15 mouse cellular contexts compared by ENCODE assay signal in genomic region chr9:58011027-58011426, GRCm38 (mm10). TPM values are rescaled to one million over a fixed set of nuclear protein-coding genes. Genes with fewer than 3 reads are reported as not detected.
DNase-seq lines count a peak whose midpoint lies in the region; ATAC-seq and TF ChIP-seq lines count a peak whose summit lies in the region.
"Had no signal": no experiment of that assay in that cellular context is flagged by ENCODE, and none has a peak within 500 bp of the region (broad histone marks: within the 10 kb centered on the region; RNA-seq: fewer than 3 reads in every experiment).

No protein-coding gene starts in this region.

- H3K27me3 ChIP-seq in lung, embryonic 14.5 days (ENCODE audit: insufficient read depth, low read length) = no peaks in the 10 kb centered on the region
- no peaks in the 10 kb centered on the region for H3K27me3 ChIP-seq in limb, embryonic 11.5 days (ENCODE audit: control insufficient read depth, insufficient read depth, low read length)
- H3K27me3 ChIP-seq: liver, embryonic 15.5 days; midbrain, embryonic 12.5 days had no signal

- no peaks in the 10 kb centered on the region for H3K36me3 ChIP-seq in lung, embryonic 14.5 days (ENCODE audit: insufficient read depth)
- H3K36me3 ChIP-seq in limb, embryonic 11.5 days (ENCODE audit: control insufficient read depth, insufficient read depth, low read length) = no peaks in the 10 kb centered on the region
- H3K36me3 ChIP-seq: liver, embryonic 15.5 days; midbrain, embryonic 12.5 days had no signal

- no peaks in the 10 kb centered on the region for H3K9me3 ChIP-seq in lung, embryonic 14.5 days (ENCODE audit: low read depth, low read length)
- H3K9me3 ChIP-seq in limb, embryonic 11.5 days (ENCODE audit: control insufficient read depth, low read length) = no peaks in the 10 kb centered on the region
- H3K9me3 ChIP-seq: liver, embryonic 15.5 days; midbrain, embryonic 12.5 days had no signal

- ATAC-seq in lung, embryonic 14.5 days (ENCODE audit: insufficient read depth) = peak; percentile 52; the same call in 1 of the 2 replicates
- ATAC-seq in limb, embryonic 11.5 days (ENCODE audit: insufficient number of reproducible peaks, low FRiP score, low TSS enrichment, low read depth) = no peak

- H3K27ac ChIP-seq in lung, embryonic 14.5 days (ENCODE audit: low read depth) = no peak overlapping the region
- H3K27ac ChIP-seq in limb, embryonic 11.5 days (replicated peaks; ENCODE audit: low read depth, low read length) = no peak overlapping the region
- H3K27ac ChIP-seq: liver, embryonic 15.5 days; midbrain, embryonic 12.5 days had no signal

- TF ChIP-seq CTCF in lung, embryonic 14.5 days (IDR thresholded peaks at IDR 0.05; ENCODE audit: low read depth) = no peak

- no peak overlapping the region for H3K9ac ChIP-seq in lung, embryonic 14.5 days
- H3K9ac ChIP-seq in limb, embryonic 11.5 days (ENCODE audit: low read length) = no peak overlapping the region
- H3K9ac ChIP-seq: liver, embryonic 15.5 days; midbrain, embryonic 12.5 days had no signal

- peak; percentile 72 for DNase-seq in lung, embryonic 14.5 days
- no peak for DNase-seq in lung, postnatal 10 days
- DNase-seq in NIH3T3 (ENCODE audit: low read depth) = peak; percentile 21
- DNase-seq in adrenal gland, postnatal 36 days = peak; percentile 78 to 82
- peak; percentile 49 for DNase-seq in limb, embryonic 11.5 days (ENCODE audit: low spot score)
- no peak for DNase-seq in left cerebral cortex, adult 9 months (ENCODE audit: low spot score in 2 of 2)
- no peak for DNase-seq in layer of hippocampus, adult 18-20 months (ENCODE audit: low spot score in 2 of 2)
- DNase-seq in B cell, adult 2 months = no peak
- DNase-seq: cerebellum, postnatal 25 days; gastrocnemius, postnatal 10 days; kidney, adult 2 months had no signal

- no peak overlapping the region for H3K4me2 ChIP-seq in lung, embryonic 14.5 days
- peak overlapping the region; percentile 1; the same call in 1 of the 2 replicates for H3K4me2 ChIP-seq in limb, embryonic 11.5 days (ENCODE audit: low read depth, severe bottlenecking)
- H3K4me2 ChIP-seq: liver, embryonic 15.5 days; midbrain, embryonic 12.5 days had no signal

- no peaks in the 10 kb centered on the region; the same call in 1 of the 2 replicates for H3K4me1 ChIP-seq in lung, embryonic 14.5 days (ENCODE audit: insufficient read depth)
- 0 out of 2 replicates have a peak, but pooled peaks cover 2% of the 10 kb centered on the region for H3K4me1 ChIP-seq in limb, embryonic 11.5 days (ENCODE audit: control insufficient read depth, insufficient read depth, low read length)
- H3K4me1 ChIP-seq: liver, embryonic 15.5 days had no signal

- 25% methylated on average over 7 of the region's 7 CpGs for WGBS in lung, embryonic 14.5 days
- 26% methylated on average over 7 of the region's 7 CpGs for WGBS in limb, embryonic 11.5 days

- no peak overlapping the region for H3K4me3 ChIP-seq in lung, embryonic 14.5 days (ENCODE audit: low read depth, low read length)
- H3K4me3 ChIP-seq in limb, embryonic 11.5 days (ENCODE audit: low read depth, low read length) = no peak overlapping the region
- H3K4me3 ChIP-seq: liver, embryonic 15.5 days; midbrain, embryonic 12.5 days had no signal

RNA-seq across cellular contexts. Expression of gene Cyp11a1, which starts 4.8 kb away (rescaled TPM):
- polyA plus RNA-seq in lung, embryonic 14.5 days (2014; fragmentation: Nextera tagmentation; extraction: Ambion mirVana) = 0.13 and 0.69 TPM in 2 replicates
- 1,000 to 10,000 TPM; 6,616 to 8,202 TPM for total RNA-seq in adrenal gland, postnatal 36 days (2021)
- polyA plus RNA-seq in limb, embryonic 11.5 days (2014; fragmentation: Nextera tagmentation; extraction: Ambion mirVana) = 0.12 TPM in 1 of 2 replicates, not detected in the other
- total RNA-seq in layer of hippocampus, adult 18-20 months (2021) = 1 to 10 TPM in 1 of 2 experiments, under 1 TPM in 1; 0.94 to 1.7 TPM
- total RNA-seq: MEL had no signal
- polyA plus RNA-seq: forebrain, embryonic 11.5 days had no signal

RNA-seq across cellular contexts. Expression of gene Stra6, which starts 52.6 kb away (rescaled TPM):
- polyA plus RNA-seq in lung, embryonic 14.5 days (2014; fragmentation: Nextera tagmentation; extraction: Ambion mirVana) = 3.4 and 4.0 TPM in 2 replicates
- 1 to 10 TPM; 1.2 to 2.1 TPM for total RNA-seq in adrenal gland, postnatal 36 days (2021)
- polyA plus RNA-seq in limb, embryonic 11.5 days (2014; fragmentation: Nextera tagmentation; extraction: Ambion mirVana) = 53.7 and 57.5 TPM in 2 replicates
- total RNA-seq in layer of hippocampus, adult 18-20 months (2021) = 10 to 100 TPM; 18.2 to 18.4 TPM
- total RNA-seq: MEL had no signal

Comparison
In these comparisons a context has a peak if more than half of its experiments do, and no peak if none do; other contexts are left out.
1. DNase-seq: peak in lung, embryonic 14.5 days (single experiment), NIH3T3 (single experiment), adrenal gland, postnatal 36 days (2 of 2) and limb, embryonic 11.5 days (single experiment); none in lung, postnatal 10 days (single experiment), left cerebral cortex, adult 9 months (0 of 2), layer of hippocampus, adult 18-20 months (0 of 2) and B cell, adult 2 months (0 of 2).
2. RNA of gene Cyp11a1, which starts 4.8 kb away (total RNA-seq): 6,616 to 8,202 TPM in adrenal gland, postnatal 36 days; 0.94 to 1.7 TPM in layer of hippocampus, adult 18-20 months; every median in the first group is over 1,000 times any median in the second.
3. RNA of gene Stra6, which starts 52.6 kb away (total RNA-seq): 18.2 to 18.4 TPM in layer of hippocampus, adult 18-20 months; 1.2 to 2.1 TPM in adrenal gland, postnatal 36 days; every median in the first group is over 4 times any median in the second.